Mouse (Mus musculus): ENCODE results near the gene Tbl3.
"Not testable (repeated sequence)": the region's sequence is repeated elsewhere in the genome, so short reads cannot be mapped to it uniquely, and the experiment has no call there.

DNA sequence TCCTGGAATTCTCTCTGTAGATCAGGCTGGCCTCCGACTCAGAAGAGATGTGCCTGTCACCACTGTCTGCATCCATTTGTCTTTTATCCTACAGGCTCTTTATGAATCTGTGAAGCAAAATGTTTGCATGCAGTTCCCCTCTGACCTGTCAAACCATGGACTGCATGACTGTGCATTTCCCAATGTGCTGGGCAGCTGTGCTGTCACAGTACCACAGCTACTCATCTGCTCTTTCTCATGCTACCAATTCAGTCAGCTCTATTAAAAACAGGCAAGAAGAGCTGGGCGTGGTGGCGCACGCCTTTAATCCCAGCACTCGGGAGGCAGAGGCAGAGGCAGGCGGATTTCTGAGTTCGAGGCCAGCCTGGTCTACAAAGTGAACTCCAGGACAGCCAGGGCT is 40.4 kb downstream of the Tbl3 start:
- TF ChIP-seq CTCF (IDR thresholded peaks at IDR 0.05; ENCODE audit: borderline replicate concordance, insufficient read depth, low read depth, low read length); POLR2A (IDR thresholded peaks at IDR 0.05; ENCODE audit: borderline replicate concordance, insufficient read depth, low read length): not testable (repeated sequence)

Measured in cerebellum, adult 2 months (tissue).